Mouse (Mus musculus) embryo, embryonic 11 days (tissue): ENCODE measurements at regions not wholly inside any gene's neighbourhood (a gene's known extent, or its start where the extent isn't known, plus 50 kb on each side); places are given as distances from the start of the nearest gene placed in this dataset.

Experiments
- DNase-seq: peaks from one replicate; pipeline ENCODE4 v3.0.0-alpha.2; 2015

DNA sequence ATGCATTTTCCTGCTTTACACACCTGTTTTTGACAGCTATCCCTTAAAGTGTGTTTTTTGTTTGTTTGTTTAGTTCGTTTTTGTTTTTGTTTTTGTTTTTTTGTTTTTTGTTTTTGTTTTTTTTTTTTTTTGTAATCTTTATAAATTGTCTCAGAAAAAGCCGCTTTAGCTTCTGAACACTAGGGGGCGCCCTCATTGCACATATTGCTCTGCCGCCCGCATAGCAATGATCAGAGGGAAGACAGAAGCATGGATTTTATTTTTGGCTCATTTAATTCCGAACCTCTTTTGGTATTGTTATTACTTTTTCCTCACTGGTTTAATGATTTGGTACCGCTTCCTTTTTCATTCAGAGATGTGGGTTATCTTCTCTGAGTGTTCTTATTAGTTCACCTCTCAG, 569.9 kb upstream of the Gm10800 start:
- peak; percentile 70 for DNase-seq
